Mouse (Mus musculus) embryonic facial prominence, embryonic 14.5 days (tissue): ENCODE measurements around the gene Mllt10. TPM values are rescaled to one million over a fixed set of nuclear protein-coding genes. Genes with fewer than 3 reads are reported as not detected.

Experiments
- ATAC-seq: fragments of 200-750 bp; cut with Nextera tagmentation; 2 replicates; pipeline ENCODE4 v1.8.0; 2017; ENCODE audit warnings: low read depth, moderate number of reproducible peaks, moderate TSS enrichment
- DNase-seq: peaks from one replicate; pipeline ENCODE4 v3.0.0-alpha.2; 2015; ENCODE audit warnings: low spot score
- H3K27ac ChIP-seq: fragments of 300-500 bp; sonication (generic); replicated peaks from 2 replicates; pipeline ENCODE4 v1.5.1; 2014; ENCODE audit warnings: low read depth, mild to moderate bottlenecking, low read length, moderate library complexity
- H3K27me3 ChIP-seq: fragments of 300-500 bp; sonication (generic); replicated peaks from 2 replicates; pipeline ENCODE4 v1.6.1; 2014; ENCODE audit warnings: low read length; ENCODE audit not compliant: control insufficient read depth, insufficient read depth
- H3K36me3 ChIP-seq: fragments of 300-500 bp; sonication (generic); 2 replicates; pipeline ENCODE4 v1.6.1; 2014; ENCODE audit warnings: low read length, mixed read lengths; ENCODE audit not compliant: control insufficient read depth, insufficient read depth
- H3K4me1 ChIP-seq: fragments of 300-500 bp; sonication (generic); 2 replicates; pipeline ENCODE4 v1.6.1; 2014; ENCODE audit warnings: antibody characterized with exemption, low read length; ENCODE audit not compliant: control insufficient read depth, insufficient read depth
- H3K4me2 ChIP-seq: fragments of 300-500 bp; sonication (generic); 2 replicates; pipeline ENCODE4 v1.6.1; 2014; ENCODE audit warnings: low read depth, mild to moderate bottlenecking, low read length, moderate library complexity, mixed read lengths
- H3K4me3 ChIP-seq: fragments of 300-500 bp; sonication (generic); 2 replicates; pipeline ENCODE4 v1.5.1; 2014; ENCODE audit warnings: low read depth, mild to moderate bottlenecking, low read length
- H3K9ac ChIP-seq: fragments of 300-500 bp; sonication (generic); 2 replicates; pipeline ENCODE4 v1.6.1; 2014; ENCODE audit warnings: low read depth, mild to moderate bottlenecking, low read length, moderate library complexity, mixed read lengths
- H3K9me3 ChIP-seq: fragments of 300-500 bp; sonication (generic); 2 replicates; pipeline ENCODE4 v1.6.1; 2016; ENCODE audit warnings: low read length; ENCODE audit not compliant: control insufficient read depth
- WGBS: fragments of 180-500 bp; shearing (Covaris S2); extraction: QIAGEN DNeasy Blood & Tissue Kit; methylation state at CpG from one replicate; pipeline ENCODE4 v1.1.7; 2014; 5-methylcytosine and 5-hydroxymethylcytosine counted together
- polyA plus RNA-seq: library from polyadenylated mRNA; unstranded; fragments of >200 nt; fragmentation: Nextera tagmentation; extraction: Ambion mirVana; gene quantifications from 2 replicates; pipeline ENCODE4 v1.2.1, GENCODE M21; 2014

Mllt10 gene
- polyA plus RNA-seq, 1 experiment from 2014 or later = 32.1 TPM

DNA sequence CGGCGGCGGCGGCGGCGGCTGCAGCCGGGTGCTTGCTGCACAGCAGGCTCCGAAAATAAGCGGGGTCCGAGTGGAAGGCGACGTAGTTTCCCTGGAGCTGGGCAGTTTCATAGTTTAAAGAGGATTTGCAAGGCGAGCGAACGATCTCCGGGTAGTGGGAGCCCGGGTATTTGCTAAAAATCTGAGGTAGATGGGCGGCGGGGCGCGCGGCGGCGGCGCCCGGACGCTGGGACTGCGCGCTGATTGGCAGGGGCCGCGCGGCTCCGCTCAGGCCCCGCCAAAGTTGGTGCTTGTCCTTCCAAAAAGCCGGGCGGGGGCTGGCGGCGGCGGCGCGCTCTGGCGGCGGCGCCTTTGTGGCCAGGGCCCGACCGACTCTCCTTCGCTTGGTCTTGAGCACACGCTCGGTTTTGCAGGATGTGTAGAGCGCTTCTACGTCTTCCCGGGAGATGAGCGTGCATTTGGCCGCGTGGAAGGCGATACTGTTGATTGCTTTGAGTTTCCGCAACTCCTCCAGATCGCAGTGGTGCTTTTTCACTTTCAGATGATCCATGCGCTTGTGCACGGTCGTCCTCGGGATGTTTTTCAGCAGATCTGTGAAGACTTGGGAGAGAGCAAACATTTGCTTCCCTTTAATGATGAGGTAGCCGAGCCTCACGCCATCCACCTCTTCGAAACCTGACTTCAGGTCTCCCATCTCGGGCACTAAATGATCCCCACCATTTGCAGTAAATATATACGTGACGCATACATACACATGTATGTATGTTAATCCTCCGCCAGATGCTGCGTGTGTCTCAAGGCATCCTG, 7.2 kb upstream of the Mllt10 start:
- H3K9ac ChIP-seq = peak overlapping the region; percentile 100
- peak overlapping the region; percentile 99 for H3K27ac ChIP-seq
- H3K4me3 ChIP-seq = peak overlapping the region; percentile 91
- H3K36me3 ChIP-seq = no peaks in the 10 kb centered on the region
- H3K4me2 ChIP-seq = peak overlapping the region; percentile 89
- H3K4me1 ChIP-seq = peaks cover 32% of the 10 kb centered on the region
- WGBS = 1% methylated on average over 32 of the region's 70 CpGs
- no peaks in the 10 kb centered on the region for H3K9me3 ChIP-seq
- DNase-seq (peak; percentile 84), ATAC-seq (peak; percentile 79)
- no peaks in the 10 kb centered on the region for H3K27me3 ChIP-seq

DNA sequence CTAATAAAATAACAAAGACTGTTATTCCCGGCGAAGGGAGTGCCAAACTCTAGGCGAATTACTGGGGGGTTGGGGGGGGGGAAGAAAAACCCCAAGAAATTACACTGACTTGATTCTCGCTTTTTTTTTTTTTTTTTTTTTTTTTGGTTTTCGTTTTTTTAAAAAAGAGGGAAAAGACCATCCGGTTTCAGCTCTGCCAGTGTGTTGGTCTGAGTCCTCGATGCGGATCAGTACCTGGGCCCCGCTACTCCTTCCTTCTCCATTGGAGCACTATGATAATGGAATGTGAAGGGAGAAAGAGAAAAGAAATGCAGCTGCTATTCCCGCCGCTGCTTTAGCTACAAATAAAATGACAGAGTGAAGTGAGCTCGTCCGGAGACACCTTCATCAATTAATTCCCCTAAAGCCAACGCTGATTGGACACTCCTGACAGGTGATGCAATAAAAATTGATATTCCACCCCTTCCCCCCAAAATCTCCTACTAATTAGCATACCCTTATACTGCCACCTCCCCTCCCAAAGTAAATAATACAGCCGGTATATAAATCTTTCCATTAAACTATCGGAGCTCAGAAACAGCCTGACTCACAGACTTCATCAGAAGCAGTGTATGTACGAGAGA, 6.5 kb upstream of the Mllt10 start, which contains the start of gene Skida1:
TSS of gene Skida1 (minus strand) at position 599 of the 623 bp plus-strand sequence.
- WGBS = under 1% methylated on average over 17 of the region's 17 CpGs
- Histone ChIP-seq H3K4me1 (peaks cover 28% of the 10 kb centered on the region), H3K9me3 (no peaks in the 10 kb centered on the region), H3K27ac (peak within 1 kb of the TSS; percentile 99), H3K36me3 (no peaks in the 10 kb centered on the region), H3K4me3 (peak within 1 kb of the TSS; percentile 91), H3K27me3 (no peaks in the 10 kb centered on the region), H3K9ac (peak within 1 kb of the TSS; percentile 100), H3K4me2 (peak within 1 kb of the TSS; percentile 89)
- ATAC-seq (peak; percentile 27), DNase-seq (peak; percentile 86)

DNA sequence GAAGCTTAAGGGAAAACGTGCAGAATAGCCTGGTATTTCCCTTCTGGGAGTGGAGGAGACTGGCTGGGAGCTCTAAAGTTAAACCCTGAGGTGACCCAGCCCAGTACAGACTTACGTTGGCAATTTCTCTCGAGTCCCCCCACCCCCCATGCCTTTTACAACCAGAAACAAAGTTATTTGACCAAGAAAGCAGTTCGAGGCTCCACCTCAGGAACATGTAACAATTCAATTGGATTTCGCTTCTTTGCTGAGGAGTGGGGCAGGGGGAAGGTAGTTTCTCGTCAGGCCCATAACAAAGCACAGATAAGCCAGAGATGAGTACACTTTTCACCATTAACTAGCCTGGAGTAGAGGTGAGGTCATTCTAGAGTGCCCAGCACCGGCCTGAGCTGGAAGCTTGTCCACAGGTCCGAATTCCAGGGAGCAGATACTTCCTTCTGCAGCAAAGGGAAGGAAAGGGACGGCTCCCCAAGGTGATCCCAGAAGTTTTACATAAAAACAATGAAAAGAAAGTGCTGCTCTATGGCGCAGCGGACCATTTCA, 5.7 kb upstream of the Mllt10 start:
- Histone ChIP-seq H3K9ac (peak overlapping the region; percentile 100), H3K9me3 (no peaks in the 10 kb centered on the region), H3K4me3 (peak overlapping the region; percentile 91), H3K27ac (peak overlapping the region; percentile 99), H3K27me3 (no peaks in the 10 kb centered on the region), H3K36me3 (no peaks in the 10 kb centered on the region), H3K4me2 (peak overlapping the region; percentile 89), H3K4me1 (peaks cover 30% of the 10 kb centered on the region)
- 5% methylated on average over 11 of the region's 11 CpGs for WGBS
- DNase-seq = peak; percentile 77
- no peak for ATAC-seq

DNA sequence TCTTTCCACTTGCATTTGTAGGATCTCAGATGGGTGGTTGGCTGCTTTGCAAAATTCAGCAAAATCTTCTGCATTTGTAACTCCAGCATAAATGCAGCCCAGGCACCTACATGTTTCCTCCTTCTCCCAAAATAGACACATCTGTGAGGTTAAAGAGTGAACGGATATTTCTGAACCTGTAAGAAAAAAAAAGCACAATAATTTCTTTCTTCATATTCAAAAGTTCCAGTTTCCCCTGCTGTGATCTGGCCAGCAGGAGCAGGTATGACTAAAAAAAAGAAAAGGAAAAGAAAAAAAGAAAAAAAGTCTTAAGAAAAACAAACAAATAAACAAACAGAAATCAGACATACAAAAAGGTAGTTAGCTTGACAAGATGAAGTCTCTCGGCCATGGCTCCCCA, 5.0 kb upstream of the Mllt10 start:
- no peaks in the 10 kb centered on the region for H3K27me3 ChIP-seq
- peaks cover 33% of the 10 kb centered on the region for H3K4me1 ChIP-seq
- no peaks in the 10 kb centered on the region for H3K9me3 ChIP-seq
- H3K9ac ChIP-seq = peak overlapping the region; percentile 100
- peak overlapping the region; percentile 91 for H3K4me3 ChIP-seq
- peak overlapping the region; percentile 99 for H3K27ac ChIP-seq
- WGBS = 8% methylated on average over 2 of the region's 2 CpGs
- ATAC-seq (no peak), DNase-seq (no peak)
- peak overlapping the region; percentile 89 for H3K4me2 ChIP-seq
- H3K36me3 ChIP-seq = no peaks in the 10 kb centered on the region

DNA sequence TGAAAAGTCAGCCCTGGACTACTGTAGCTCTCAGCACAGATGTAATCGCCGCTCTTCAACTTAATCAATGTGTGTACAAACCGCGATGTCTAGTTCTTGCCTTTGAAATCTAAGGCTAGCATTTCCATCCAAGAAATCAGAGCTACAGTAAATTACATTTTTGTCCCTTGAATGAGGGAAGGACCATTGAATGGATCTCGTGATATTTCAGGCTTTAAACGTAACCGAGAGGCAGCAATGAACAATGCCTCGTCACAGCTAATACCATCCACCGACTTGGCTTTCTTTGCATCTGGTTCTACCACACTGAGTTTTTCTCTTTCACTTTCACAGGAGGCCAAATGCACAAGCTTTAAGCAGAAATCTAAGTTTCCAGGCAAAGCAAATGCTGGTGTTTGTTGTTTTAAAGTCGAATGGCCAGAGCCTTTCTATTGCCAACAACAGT, 4.5 kb upstream of the Mllt10 start:
- DNase-seq = peak; percentile 79
- Histone ChIP-seq H3K9ac (peak overlapping the region; percentile 100), H3K27ac (peak overlapping the region; percentile 99), H3K9me3 (no peaks in the 10 kb centered on the region), H3K4me1 (peaks cover 38% of the 10 kb centered on the region), H3K4me3 (peak overlapping the region; percentile 91), H3K4me2 (peak overlapping the region; percentile 89), H3K36me3 (no peaks in the 10 kb centered on the region), H3K27me3 (no peaks in the 10 kb centered on the region)
- WGBS = 8% methylated on average over 10 of the region's 10 CpGs
- ATAC-seq = no peak

DNA sequence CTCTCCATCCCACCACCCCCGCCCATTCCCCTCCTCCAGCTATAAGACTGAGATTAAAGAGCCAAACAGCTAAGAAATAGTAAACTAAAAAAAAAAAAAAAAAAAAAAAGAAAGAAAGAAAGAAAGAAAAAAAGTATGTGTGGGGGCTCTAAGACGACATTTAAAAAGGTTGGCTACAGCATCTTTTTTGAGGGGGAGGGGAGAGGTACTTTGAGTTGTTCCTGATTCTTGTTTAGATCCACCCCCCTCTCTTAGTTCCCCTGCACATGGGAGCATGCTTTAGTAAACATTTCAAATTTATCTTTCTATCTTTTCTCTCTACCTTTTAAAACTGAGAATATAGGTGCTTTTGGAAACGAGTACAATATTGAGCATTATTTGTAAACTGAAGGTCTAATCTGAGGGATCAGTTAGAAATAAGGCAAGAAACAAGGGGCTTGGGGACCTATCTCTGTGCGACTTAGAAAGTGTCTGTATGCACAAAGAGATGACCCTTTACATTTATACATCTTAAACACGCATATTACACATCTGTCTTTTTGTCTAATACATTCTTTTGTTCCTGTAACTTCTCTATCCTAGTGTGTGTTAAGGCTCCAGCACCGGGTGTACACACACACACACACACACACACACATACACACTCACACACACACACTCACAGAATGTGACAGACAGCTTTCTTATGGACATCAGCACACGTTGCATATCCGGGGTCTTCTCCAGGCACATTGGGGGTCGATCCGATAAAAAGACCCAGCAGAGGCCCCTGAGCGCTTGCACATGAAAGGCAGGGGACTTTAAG, 3.8 kb upstream of the Mllt10 start:
- Histone ChIP-seq H3K4me3 (peak overlapping the region; percentile 91), H3K9ac (peak overlapping the region; percentile 100), H3K9me3 (no peaks in the 10 kb centered on the region), H3K4me2 (peak overlapping the region; percentile 89), H3K27me3 (no peaks in the 10 kb centered on the region), H3K36me3 (no peaks in the 10 kb centered on the region), H3K4me1 (peaks cover 38% of the 10 kb centered on the region), H3K27ac (peak overlapping the region; percentile 99)
- 20% methylated on average over 11 of the region's 11 CpGs for WGBS
- no peak for ATAC-seq
- DNase-seq = no peak

DNA sequence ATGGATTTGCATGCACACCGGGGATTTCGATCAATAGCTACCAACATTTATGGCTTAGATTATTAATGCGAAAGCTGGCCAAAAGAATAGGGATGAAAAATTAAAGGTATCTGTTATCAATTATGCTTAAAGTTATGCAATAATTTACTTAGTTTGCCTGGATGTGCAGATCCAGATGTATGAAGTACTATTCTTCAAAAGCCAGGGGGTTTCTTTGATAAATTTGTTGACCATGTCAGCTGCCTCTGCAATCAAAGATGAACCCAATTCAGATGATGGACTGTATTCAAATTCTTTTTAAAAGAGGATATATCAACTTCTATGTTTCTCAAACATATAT, 3.2 kb upstream of the Mllt10 start:
- ATAC-seq (no peak), DNase-seq (no peak)
- Histone ChIP-seq H3K4me2 (peak overlapping the region; percentile 89), H3K36me3 (no peaks in the 10 kb centered on the region), H3K9ac (peak overlapping the region; percentile 40; the same call in 1 of the 2 replicates), H3K9me3 (no peaks in the 10 kb centered on the region), H3K4me3 (no peak overlapping the region), H3K27ac (no peak overlapping the region), H3K4me1 (peaks cover 38% of the 10 kb centered on the region), H3K27me3 (no peaks in the 10 kb centered on the region)
- 46% methylated on average over 3 of the region's 3 CpGs for WGBS

DNA sequence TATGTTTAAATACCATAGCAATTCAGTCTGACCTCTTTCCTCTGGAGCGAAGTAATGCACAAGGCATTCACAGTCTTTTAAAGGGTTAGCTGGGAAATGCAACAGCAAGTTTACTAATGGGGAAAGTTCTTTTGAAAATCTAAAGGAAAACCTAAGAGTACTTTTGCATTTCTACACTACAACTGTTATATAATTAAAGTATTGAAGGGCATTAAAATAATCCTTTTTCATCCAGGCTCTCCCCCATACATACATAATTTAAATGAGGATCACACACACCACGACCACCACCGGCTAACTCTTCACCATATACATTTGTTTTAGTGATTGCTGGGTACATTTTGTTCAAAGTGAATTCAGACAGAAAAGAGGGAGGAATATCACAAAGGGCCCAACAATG, 2.5 kb upstream of the Mllt10 start:
- ATAC-seq (no peak), DNase-seq (no peak)
- WGBS = 60% methylated on average over 3 of the region's 3 CpGs
- Histone ChIP-seq H3K9me3 (no peaks in the 10 kb centered on the region), H3K4me3 (no peak overlapping the region), H3K36me3 (no peaks in the 10 kb centered on the region), H3K4me2 (no peak overlapping the region), H3K27ac (no peak overlapping the region), H3K9ac (no peak overlapping the region), H3K4me1 (peaks cover 38% of the 10 kb centered on the region), H3K27me3 (no peaks in the 10 kb centered on the region)
